Comparison of ENCODE assay signal across 8 mouse cellular contexts in genomic region chr9:108305170-108305569, GRCm38 (mm10). TPM values are rescaled to one million over a fixed set of nuclear protein-coding genes. Genes with fewer than 3 reads are reported as not detected.
DNase-seq lines count a peak whose midpoint lies in the region; ATAC-seq and TF ChIP-seq lines count a peak whose summit lies in the region.

No protein-coding gene starts in this region.

- H3K4me3 ChIP-seq in MEL (ENCODE audit: control insufficient read depth in 1 of 2, insufficient read depth in 1 of 2, low read depth in 2 of 2, low read length in 2 of 2), result peak overlapping the region; percentile 75 to 83
- peak overlapping the region; percentile 94 to 98 for H3K4me3 ChIP-seq in heart, embryonic 14.5 days (ENCODE audit: control insufficient read depth in 1 of 2, insufficient read depth in 1 of 2, low read depth in 1 of 2, low read length in 2 of 2)
- H3K4me3 ChIP-seq in limb, embryonic 15.5 days, result peak overlapping the region; percentile 89
- peak overlapping the region; percentile 97 for H3K4me3 ChIP-seq in neural tube, embryonic 12.5 days

- 5% methylated on average over 1 of the region's 1 CpGs for WGBS in heart, embryonic 14.5 days
- WGBS in limb, embryonic 15.5 days, result 0% methylated on average over 1 of the region's 1 CpGs
- 17% methylated on average over 1 of the region's 1 CpGs for WGBS in neural tube, embryonic 12.5 days

- no peaks in the 10 kb centered on the region for H3K9me3 ChIP-seq in MEL (replicated peaks; ENCODE audit: insufficient read depth, low read length)
- H3K9me3 ChIP-seq in heart, embryonic 14.5 days (ENCODE audit: control insufficient read depth, low read length), result no peaks in the 10 kb centered on the region
- H3K9me3 ChIP-seq in limb, embryonic 15.5 days, result no peaks in the 10 kb centered on the region
- no peaks in the 10 kb centered on the region for H3K9me3 ChIP-seq in neural tube, embryonic 12.5 days

- no peak for TF ChIP-seq POLR2A in MEL (IDR thresholded peaks at IDR 0.05; ENCODE audit: control insufficient read depth in 1 of 2, insufficient read depth in 1 of 2, low read depth in 1 of 2, low read length in 2 of 2, poor library complexity in 1 of 2)

- H3K79me2 ChIP-seq in MEL (ENCODE audit: control insufficient read depth, insufficient read depth, low read length, poor library complexity), result peaks cover 41% of the 10 kb centered on the region

- ATAC-seq in heart, embryonic 14.5 days (ENCODE audit: insufficient number of reproducible peaks, insufficient read depth, low FRiP score, low read depth), result no peak
- no peak for ATAC-seq in limb, embryonic 15.5 days (ENCODE audit: insufficient number of reproducible peaks, low FRiP score, low TSS enrichment, low read depth)
- ATAC-seq in neural tube, embryonic 12.5 days (ENCODE audit: low FRiP score, low read depth), result peak; percentile 4; the same call in 1 of the 2 replicates
- ATAC-seq in granulocyte monocyte progenitor cell, adult 5-6 weeks (replicated peaks; ENCODE audit: poor library complexity, severe bottlenecking), result no peak
- ATAC-seq in megakaryocyte progenitor cell, adult 5-6 weeks (replicated peaks; ENCODE audit: poor library complexity), result no peak

- peak overlapping the region; percentile 81 for H3K27ac ChIP-seq in MEL (ENCODE audit: control insufficient read depth, low read depth, low read length)
- peak overlapping the region; percentile 91 to 100 for H3K27ac ChIP-seq in heart, embryonic 14.5 days (replicated peaks in 1 of 2; ENCODE audit: control insufficient read depth in 1 of 2, insufficient read depth in 1 of 2, low read depth in 2 of 2, low read length in 2 of 2)
- peak overlapping the region; percentile 100 for H3K27ac ChIP-seq in limb, embryonic 15.5 days
- peak overlapping the region; percentile 60; the same call in 1 of the 2 replicates for H3K27ac ChIP-seq in neural tube, embryonic 12.5 days

- H3K27me3 ChIP-seq in MEL (ENCODE audit: control insufficient read depth in 1 of 2, insufficient read depth in 2 of 2, low read length in 2 of 2), result no peaks in the 10 kb centered on the region
- no peaks in the 10 kb centered on the region for H3K27me3 ChIP-seq in heart, embryonic 14.5 days (ENCODE audit: control insufficient read depth, insufficient read depth, low read length)
- H3K27me3 ChIP-seq in limb, embryonic 15.5 days, result no peaks in the 10 kb centered on the region
- no peaks in the 10 kb centered on the region for H3K27me3 ChIP-seq in neural tube, embryonic 12.5 days (replicated peaks)

- TF ChIP-seq CTCF in MEL (IDR thresholded peaks at IDR 0.05 in 2 of 3, conservative IDR thresholded peaks at IDR 0.05 in 1 of 3; ENCODE audit: control insufficient read depth in 1 of 3, insufficient read depth in 1 of 3, low read depth in 2 of 3, low read length in 3 of 3, poor library complexity in 1 of 3, severe bottlenecking in 1 of 3), result no peak

- peaks cover 4 to 19% of the 10 kb centered on the region in 2 experiments; a peak in 3 of 4 replicates for H3K4me1 ChIP-seq in MEL (ENCODE audit: control insufficient read depth in 1 of 2, insufficient read depth in 2 of 2, low read length in 2 of 2)
- peaks cover 4 to 38% of the 10 kb centered on the region in 2 experiments for H3K4me1 ChIP-seq in heart, embryonic 14.5 days (ENCODE audit: control insufficient read depth in 2 of 2, insufficient read depth in 2 of 2, low read length in 2 of 2)
- H3K4me1 ChIP-seq in limb, embryonic 15.5 days, result peaks cover 19% of the 10 kb centered on the region
- H3K4me1 ChIP-seq in neural tube, embryonic 12.5 days, result peaks cover 24% of the 10 kb centered on the region

- H3K36me3 ChIP-seq in MEL (ENCODE audit: control insufficient read depth in 1 of 2, insufficient read depth in 2 of 2, low read length in 2 of 2), result peaks cover 0 to 30% of the 10 kb centered on the region in 2 experiments; a peak in 3 of 4 replicates
- H3K36me3 ChIP-seq in heart, embryonic 14.5 days (ENCODE audit: control insufficient read depth, insufficient read depth, low read length), result peaks cover 32% of the 10 kb centered on the region
- peaks cover 33% of the 10 kb centered on the region for H3K36me3 ChIP-seq in limb, embryonic 15.5 days
- H3K36me3 ChIP-seq in neural tube, embryonic 12.5 days, result peaks cover 33% of the 10 kb centered on the region

- TF ChIP-seq EP300 in MEL (IDR thresholded peaks at IDR 0.05; ENCODE audit: low read depth in 1 of 2, low read length in 2 of 2), result no peak

- H3K4me2 ChIP-seq in heart, embryonic 14.5 days (ENCODE audit: low read length), result peak overlapping the region; percentile 95
- peak overlapping the region; percentile 83 for H3K4me2 ChIP-seq in limb, embryonic 15.5 days
- peak overlapping the region; percentile 69 for H3K4me2 ChIP-seq in neural tube, embryonic 12.5 days (replicated peaks)

- H3K9ac ChIP-seq in MEL (ENCODE audit: control insufficient read depth, low read depth, low read length, poor library complexity, severe bottlenecking), result peak overlapping the region; percentile 83
- peak overlapping the region; percentile 97 for H3K9ac ChIP-seq in heart, embryonic 14.5 days (ENCODE audit: low read length)
- peak overlapping the region; percentile 82 for H3K9ac ChIP-seq in limb, embryonic 15.5 days
- peak overlapping the region; percentile 69 for H3K9ac ChIP-seq in neural tube, embryonic 12.5 days

- TF ChIP-seq RAD21 in MEL (IDR thresholded peaks at IDR 0.05; ENCODE audit: low read depth, low read length), result no peak

- DNase-seq in heart, adult 18-20 months, result peak; percentile 17 to 51
- DNase-seq in heart, adult 11 months, result no peak
- peak; percentile 30 for DNase-seq in MEL (ENCODE audit: low read depth, low spot score)

RNA-seq across cellular contexts. Expression of gene Rhoa, which starts 0.8 kb away (rescaled TPM):
- total RNA-seq in heart, adult 18-20 months (2021), result 100 to 1,000 TPM; 229 to 232 TPM
- total RNA-seq in MEL (2012; rRNA removed), result 80.9 and 83.1 TPM in 2 replicates
- polyA plus RNA-seq in MEL (2012; ENCODE audit: insufficient read depth in 1 of 2, insufficient read length in 2 of 2, low read depth in 1 of 2, low replicate concordance in 2 of 2, missing spikeins in 1 of 2), result 100 to 1,000 TPM in 1 of 2 experiments, not detected in 1; 241 TPM
- polyA plus RNA-seq in heart, embryonic 14.5 days (2014; fragmentation: Nextera tagmentation; extraction: Ambion mirVana), result 229 and 289 TPM in 2 replicates
- 470 and 473 TPM in 2 replicates for polyA plus RNA-seq in limb, embryonic 15.5 days (2015; fragmentation: Nextera tagmentation; extraction: Ambion mirVana)
- 313 and 363 TPM in 2 replicates for polyA plus RNA-seq in neural tube, embryonic 12.5 days (2016; fragmentation: Nextera tagmentation; extraction: Ambion mirVana)
- 256 and 296 TPM in 2 replicates for total RNA-seq in granulocyte monocyte progenitor cell, adult 5-6 weeks (2014; fragmentation: Nextera tagmentation)
- 242 and 247 TPM in 2 replicates for total RNA-seq in granulocyte monocyte progenitor cell, adult 5-6 weeks (2017)
- total RNA-seq in megakaryocyte progenitor cell, adult 5-6 weeks (2015), result 261 and 298 TPM in 2 replicates
- total RNA-seq in megakaryocyte progenitor cell, adult 5-6 weeks (2017), result 265 and 283 TPM in 2 replicates

RNA-seq across cellular contexts. Expression of gene Tcta, which starts 0.8 kb away (rescaled TPM):
- 10 to 100 TPM; 67.6 to 76.8 TPM for total RNA-seq in heart, adult 18-20 months (2021)
- 3.4 and 4.9 TPM in 2 replicates for total RNA-seq in MEL (2012; rRNA removed)
- polyA plus RNA-seq in MEL (2012; ENCODE audit: insufficient read depth in 1 of 2, insufficient read length in 2 of 2, low read depth in 1 of 2, low replicate concordance in 2 of 2, missing spikeins in 1 of 2), result 1 to 10 TPM in 1 of 2 experiments, not detected in 1; 7.0 TPM
- polyA plus RNA-seq in heart, embryonic 14.5 days (2014; fragmentation: Nextera tagmentation; extraction: Ambion mirVana), result 36.5 and 39.4 TPM in 2 replicates
- polyA plus RNA-seq in limb, embryonic 15.5 days (2015; fragmentation: Nextera tagmentation; extraction: Ambion mirVana), result 44.3 and 47.6 TPM in 2 replicates
- polyA plus RNA-seq in neural tube, embryonic 12.5 days (2016; fragmentation: Nextera tagmentation; extraction: Ambion mirVana), result 44.3 and 47.5 TPM in 2 replicates
- 13.7 and 16.6 TPM in 2 replicates for total RNA-seq in granulocyte monocyte progenitor cell, adult 5-6 weeks (2014; fragmentation: Nextera tagmentation)
- total RNA-seq in granulocyte monocyte progenitor cell, adult 5-6 weeks (2017), result 4.1 and 6.7 TPM in 2 replicates
- total RNA-seq in megakaryocyte progenitor cell, adult 5-6 weeks (2015), result 12.8 and 13.2 TPM in 2 replicates
- 4.1 and 8.7 TPM in 2 replicates for total RNA-seq in megakaryocyte progenitor cell, adult 5-6 weeks (2017)

RNA-seq across cellular contexts. Expression of gene Amt, which starts 8.5 kb away (rescaled TPM):
- 1 to 10 TPM; 5.0 to 5.8 TPM for total RNA-seq in heart, adult 18-20 months (2021)
- 0.15 and 0.26 TPM in 2 replicates for total RNA-seq in MEL (2012; rRNA removed)
- polyA plus RNA-seq in MEL (2012; ENCODE audit: insufficient read depth in 1 of 2, insufficient read length in 2 of 2, low read depth in 1 of 2, low replicate concordance in 2 of 2, missing spikeins in 1 of 2), result under 1 TPM in 1 of 2 experiments, not detected in 1; 0.58 TPM
- 10.4 and 11.2 TPM in 2 replicates for polyA plus RNA-seq in heart, embryonic 14.5 days (2014; fragmentation: Nextera tagmentation; extraction: Ambion mirVana)
- polyA plus RNA-seq in limb, embryonic 15.5 days (2015; fragmentation: Nextera tagmentation; extraction: Ambion mirVana), result 8.3 and 9.5 TPM in 2 replicates
- 18.9 and 24.8 TPM in 2 replicates for polyA plus RNA-seq in neural tube, embryonic 12.5 days (2016; fragmentation: Nextera tagmentation; extraction: Ambion mirVana)
- 0.19 and 0.70 TPM in 2 replicates for total RNA-seq in granulocyte monocyte progenitor cell, adult 5-6 weeks (2014; fragmentation: Nextera tagmentation)
- 1.8 TPM in 1 of 2 replicates, not detected in the other for total RNA-seq in granulocyte monocyte progenitor cell, adult 5-6 weeks (2017)
- total RNA-seq in megakaryocyte progenitor cell, adult 5-6 weeks (2015), result 0.37 and 0.85 TPM in 2 replicates
- total RNA-seq in megakaryocyte progenitor cell, adult 5-6 weeks (2017), result 1.1 and 1.2 TPM in 2 replicates

RNA-seq across cellular contexts. Expression of gene Nicn1, which starts 14.9 kb away (rescaled TPM):
- total RNA-seq in heart, adult 18-20 months (2021), result 10 to 100 TPM; 22.2 to 25.6 TPM
- 1.6 and 2.0 TPM in 2 replicates for total RNA-seq in MEL (2012; rRNA removed)
- 1 to 10 TPM in 1 of 2 experiments, not detected in 1; 4.7 TPM for polyA plus RNA-seq in MEL (2012; ENCODE audit: insufficient read depth in 1 of 2, insufficient read length in 2 of 2, low read depth in 1 of 2, low replicate concordance in 2 of 2, missing spikeins in 1 of 2)
- 26.5 and 29.1 TPM in 2 replicates for polyA plus RNA-seq in heart, embryonic 14.5 days (2014; fragmentation: Nextera tagmentation; extraction: Ambion mirVana)
- 35.5 and 43.8 TPM in 2 replicates for polyA plus RNA-seq in limb, embryonic 15.5 days (2015; fragmentation: Nextera tagmentation; extraction: Ambion mirVana)
- 81.2 and 87.0 TPM in 2 replicates for polyA plus RNA-seq in neural tube, embryonic 12.5 days (2016; fragmentation: Nextera tagmentation; extraction: Ambion mirVana)
- total RNA-seq in granulocyte monocyte progenitor cell, adult 5-6 weeks (2014; fragmentation: Nextera tagmentation), result 8.7 and 9.8 TPM in 2 replicates
- total RNA-seq in granulocyte monocyte progenitor cell, adult 5-6 weeks (2017), result 5.2 and 10.7 TPM in 2 replicates
- total RNA-seq in megakaryocyte progenitor cell, adult 5-6 weeks (2015), result 9.0 and 10.5 TPM in 2 replicates
- total RNA-seq in megakaryocyte progenitor cell, adult 5-6 weeks (2017), result 3.2 and 4.7 TPM in 2 replicates

RNA-seq across cellular contexts. Expression of gene Gpx1, which starts 33.5 kb away (rescaled TPM):
- total RNA-seq in heart, adult 18-20 months (2021), result 100 to 1,000 TPM in 1 of 2 experiments, 10 to 100 TPM in 1; 86.8 to 111 TPM
- 1,163 and 1,351 TPM in 2 replicates for total RNA-seq in MEL (2012; rRNA removed)
- polyA plus RNA-seq in MEL (2012; ENCODE audit: insufficient read depth in 1 of 2, insufficient read length in 2 of 2, low read depth in 1 of 2, low replicate concordance in 2 of 2, missing spikeins in 1 of 2), result 1,000 to 10,000 TPM; 1,085 to 1,266 TPM
- 694 and 725 TPM in 2 replicates for polyA plus RNA-seq in heart, embryonic 14.5 days (2014; fragmentation: Nextera tagmentation; extraction: Ambion mirVana)
- polyA plus RNA-seq in limb, embryonic 15.5 days (2015; fragmentation: Nextera tagmentation; extraction: Ambion mirVana), result 621 and 657 TPM in 2 replicates
- polyA plus RNA-seq in neural tube, embryonic 12.5 days (2016; fragmentation: Nextera tagmentation; extraction: Ambion mirVana), result 656 and 664 TPM in 2 replicates
- 2,602 and 2,684 TPM in 2 replicates for total RNA-seq in granulocyte monocyte progenitor cell, adult 5-6 weeks (2014; fragmentation: Nextera tagmentation)
- total RNA-seq in granulocyte monocyte progenitor cell, adult 5-6 weeks (2017), result 1,938 and 2,180 TPM in 2 replicates
- 2,374 and 2,432 TPM in 2 replicates for total RNA-seq in megakaryocyte progenitor cell, adult 5-6 weeks (2015)
- 1,500 and 1,804 TPM in 2 replicates for total RNA-seq in megakaryocyte progenitor cell, adult 5-6 weeks (2017)
